Mouse (Mus musculus): ENCODE results near the gene Avpr1b. TPM values are rescaled to one million over a fixed set of nuclear protein-coding genes. Genes with fewer than 3 reads are reported as not detected.
"Not testable (repeated sequence)": the region's sequence is repeated elsewhere in the genome, so short reads cannot be mapped to it uniquely, and the experiment has no call there.

Avpr1b gene
- polyA plus RNA-seq, 1 experiment from 2014 or later = not detected

DNA sequence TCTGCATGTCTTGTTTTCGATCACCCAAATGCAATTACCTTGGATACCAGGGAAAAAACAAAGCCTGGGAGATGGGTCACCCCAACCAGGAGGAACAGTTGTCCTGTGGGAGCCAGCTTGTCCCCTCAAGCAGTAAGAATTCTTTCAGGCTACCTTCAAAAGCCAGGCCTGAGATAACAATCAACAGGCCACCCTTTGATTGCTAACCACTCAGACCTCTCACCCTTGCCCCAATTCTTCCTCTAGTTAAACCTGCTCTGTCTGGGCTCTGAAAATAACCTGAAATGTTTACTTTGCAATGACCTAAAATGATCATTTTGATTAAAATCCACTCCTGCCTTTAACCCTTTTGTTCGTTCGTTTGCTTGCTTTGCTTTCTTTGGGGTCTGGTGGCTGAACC, 24.6 kb downstream of the Avpr1b start:
- Histone ChIP-seq H3K27me3 (replicated peaks) (peaks cover 11% of the 10 kb centered on the region; the same call in 1 of the 2 replicates), H3K4me2 (no peak overlapping the region), H3K4me1 (0 out of 2 replicates have a peak, but pooled peaks cover 5% of the 10 kb centered on the region), H3K36me3 (no peaks in the 10 kb centered on the region), H3K4me3 (no peak overlapping the region), H3K9ac (no peak overlapping the region), H3K9me3 (replicated peaks) (no peaks in the 10 kb centered on the region), H3K27ac (no peak overlapping the region)
- 71% methylated on average over 3 of the region's 3 CpGs for WGBS (ENCODE audit: insufficient replicate concordance)
- ATAC-seq = no peak

DNA sequence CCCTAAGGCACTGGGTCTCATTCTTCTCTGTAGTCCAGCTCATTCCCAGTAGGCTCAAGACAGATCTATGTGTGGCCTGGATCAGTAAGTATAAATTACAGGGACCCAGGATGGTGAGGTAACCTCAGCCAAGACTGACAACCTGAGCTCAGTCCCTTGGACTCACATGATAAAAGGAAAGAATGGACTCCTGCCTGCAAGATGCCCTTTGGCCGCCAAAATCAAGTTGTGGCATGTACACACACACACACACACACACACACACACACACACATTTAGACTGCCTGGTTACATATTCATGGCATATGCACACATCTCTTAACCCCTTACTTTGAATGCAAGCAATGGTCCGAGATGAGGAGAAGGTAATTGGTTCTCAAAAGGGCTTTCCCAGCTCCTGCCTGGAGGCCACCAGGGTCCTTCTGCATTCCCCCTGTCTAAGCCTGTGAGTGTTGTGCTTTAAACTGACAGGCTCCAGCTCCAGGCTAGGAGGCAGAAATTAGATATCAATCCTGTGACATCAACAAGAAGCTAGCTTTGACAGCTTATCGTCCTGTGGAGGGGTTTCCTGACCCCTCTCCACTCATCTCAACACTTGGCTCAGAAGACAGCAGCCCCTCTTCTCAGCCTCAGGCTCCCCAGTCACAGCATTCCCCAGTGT, 25.3 kb downstream of the Avpr1b start:
- Histone ChIP-seq H3K9ac (no peak overlapping the region), H3K9me3 (replicated peaks) (no peaks in the 10 kb centered on the region), H3K36me3 (no peaks in the 10 kb centered on the region), H3K4me3 (no peak overlapping the region), H3K27me3 (replicated peaks) (peaks cover 10% of the 10 kb centered on the region; the same call in 1 of the 2 replicates), H3K27ac (no peak overlapping the region), H3K4me2 (no peak overlapping the region), H3K4me1 (0 out of 2 replicates have a peak, but pooled peaks cover 5% of the 10 kb centered on the region)
- ATAC-seq = no peak
- WGBS (ENCODE audit: insufficient replicate concordance) = 44% methylated on average over 3 of the region's 3 CpGs

DNA sequence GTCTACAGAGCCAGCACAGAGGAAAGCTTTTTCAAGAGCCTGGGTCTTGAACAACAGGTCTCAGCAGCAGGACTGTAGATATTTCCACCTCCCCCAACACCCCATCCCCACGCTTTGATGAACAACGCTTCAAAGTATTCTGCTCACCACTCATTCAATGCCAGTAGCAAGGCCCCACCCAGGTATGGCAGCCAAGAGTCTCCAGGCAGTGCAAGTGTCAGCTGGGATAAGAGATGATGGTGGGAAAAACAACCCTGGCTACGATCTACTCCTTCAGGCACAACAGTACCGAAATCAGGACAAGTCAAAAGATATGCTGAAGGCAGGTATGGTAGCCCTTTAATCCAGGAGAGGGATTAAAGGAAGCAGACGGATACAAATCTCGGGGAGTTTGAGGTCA, 27.2 kb downstream of the Avpr1b start:
- no peak for ATAC-seq

DNA sequence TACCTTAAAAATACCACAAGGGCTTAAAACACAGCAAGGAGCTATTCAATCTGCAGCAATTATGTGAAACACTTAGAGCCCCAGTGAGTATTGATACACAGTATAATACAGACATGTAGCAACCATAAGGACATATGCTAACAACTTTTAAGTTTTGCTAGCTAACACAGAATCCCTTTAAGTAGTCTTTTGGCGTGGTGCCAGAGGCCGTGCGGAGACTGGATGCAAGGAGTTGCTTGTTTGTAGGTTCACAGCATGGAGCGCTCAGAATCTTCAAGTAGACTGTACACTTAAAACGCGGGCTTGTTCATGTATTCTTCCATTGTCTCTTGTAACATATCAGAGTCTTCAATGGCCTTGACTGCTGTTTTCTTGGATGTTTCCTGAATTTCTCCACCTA, 33.2 kb downstream of the Avpr1b start:
- H3K4me2 ChIP-seq; H3K27ac ChIP-seq; ATAC-seq; H3K9ac ChIP-seq; H3K4me3 ChIP-seq; H3K36me3 ChIP-seq; H3K9me3 ChIP-seq (replicated peaks); H3K4me1 ChIP-seq; H3K27me3 ChIP-seq (replicated peaks): not testable (repeated sequence)
- WGBS (ENCODE audit: insufficient replicate concordance) = 86% methylated on average over 6 of the region's 6 CpGs

More for the DNA sequence above, 27.2 kb downstream of the Avpr1b start:
- Histone ChIP-seq H3K4me3 (no peak overlapping the region), H3K4me2 (no peak overlapping the region), H3K27me3 (replicated peaks) (no peaks in the 10 kb centered on the region), H3K27ac (no peak overlapping the region), H3K36me3 (no peaks in the 10 kb centered on the region), H3K4me1 (0 out of 2 replicates have a peak, but pooled peaks cover 5% of the 10 kb centered on the region), H3K9me3 (replicated peaks) (no peaks in the 10 kb centered on the region), H3K9ac (no peak overlapping the region)
- 77% methylated on average over 6 of the region's 6 CpGs for WGBS (ENCODE audit: insufficient replicate concordance)

DNA sequence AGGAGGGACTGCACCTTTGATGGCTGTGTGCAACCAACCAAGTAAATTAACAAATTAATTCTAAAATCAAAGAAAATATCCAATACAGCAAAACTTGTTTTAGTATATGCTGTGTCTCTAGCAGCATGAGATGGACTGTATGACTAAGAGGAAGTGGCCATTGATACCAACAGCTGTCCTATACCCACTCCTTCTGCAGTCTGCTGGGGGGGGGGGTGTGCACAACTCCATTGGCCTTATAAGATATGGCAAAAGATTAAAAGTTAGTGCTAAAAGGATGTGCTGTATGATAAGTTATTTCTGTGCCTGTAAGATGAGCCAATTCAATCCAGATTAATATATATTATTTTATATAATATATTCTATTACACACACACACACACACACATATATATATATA, 35.5 kb downstream of the Avpr1b start:
- ATAC-seq = no peak
- Histone ChIP-seq H3K9me3 (replicated peaks) (no peaks in the 10 kb centered on the region), H3K4me3 (no peak overlapping the region), H3K27me3 (replicated peaks) (no peaks in the 10 kb centered on the region), H3K4me1 (peaks cover 16% of the 10 kb centered on the region), H3K4me2 (no peak overlapping the region), H3K9ac (no peak overlapping the region), H3K36me3 (no peaks in the 10 kb centered on the region), H3K27ac (no peak overlapping the region)

DNA sequence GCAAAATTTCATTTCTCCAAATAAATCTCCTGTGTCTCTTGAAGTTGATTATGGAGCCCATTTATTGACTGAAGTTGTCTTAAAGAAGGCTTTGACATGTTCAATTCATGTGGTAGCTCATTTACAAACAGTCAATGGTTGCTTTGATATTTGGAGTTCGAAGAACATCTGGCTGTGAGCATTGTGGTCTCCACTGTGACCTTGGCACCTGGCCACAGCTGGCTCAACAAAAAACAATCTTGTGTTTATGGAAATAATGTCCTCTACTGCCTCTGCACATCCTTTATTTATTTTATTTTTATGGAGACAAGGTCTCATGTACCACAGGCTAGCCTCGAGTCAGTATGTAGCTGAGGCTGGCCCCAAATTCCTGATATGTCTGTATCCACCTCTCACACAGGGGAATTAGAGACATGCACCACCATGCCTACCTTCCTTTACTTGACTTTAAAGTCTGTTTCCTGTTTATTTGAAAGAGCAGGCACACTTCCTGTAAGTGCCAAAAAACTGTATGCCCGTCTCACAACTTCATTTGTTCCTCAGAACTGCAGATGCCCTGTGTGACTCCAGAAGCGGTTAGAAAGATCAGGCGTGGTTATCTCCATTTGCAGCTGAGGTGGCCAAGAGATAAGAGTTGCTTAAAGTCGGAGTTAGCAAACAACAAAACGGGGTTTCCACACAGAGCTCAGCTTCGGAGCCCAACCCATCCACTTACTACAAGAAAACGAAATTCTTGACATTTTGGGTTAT, 38.9 kb downstream of the Avpr1b start, which contains the start of gene Ctse:
Ctse (plus strand) TSS at position 516 of the 750 bp plus-strand sequence.
- Histone ChIP-seq H3K9me3 (replicated peaks) (0 out of 2 replicates have a peak, but pooled peaks cover 3% of the 10 kb centered on the region), H3K4me2 (peak within 1 kb of the TSS; percentile 60), H3K9ac (peak within 1 kb of the TSS; percentile 67), H3K27me3 (replicated peaks) (no peaks in the 10 kb centered on the region), H3K27ac (peak within 1 kb of the TSS; percentile 90), H3K36me3 (peaks cover 9% of the 10 kb centered on the region), H3K4me1 (peaks cover 23% of the 10 kb centered on the region), H3K4me3 (peak within 1 kb of the TSS; percentile 66)
- peak; percentile 98 for ATAC-seq
- 18% methylated on average over 9 of the region's 9 CpGs for WGBS (ENCODE audit: insufficient replicate concordance)

DNA sequence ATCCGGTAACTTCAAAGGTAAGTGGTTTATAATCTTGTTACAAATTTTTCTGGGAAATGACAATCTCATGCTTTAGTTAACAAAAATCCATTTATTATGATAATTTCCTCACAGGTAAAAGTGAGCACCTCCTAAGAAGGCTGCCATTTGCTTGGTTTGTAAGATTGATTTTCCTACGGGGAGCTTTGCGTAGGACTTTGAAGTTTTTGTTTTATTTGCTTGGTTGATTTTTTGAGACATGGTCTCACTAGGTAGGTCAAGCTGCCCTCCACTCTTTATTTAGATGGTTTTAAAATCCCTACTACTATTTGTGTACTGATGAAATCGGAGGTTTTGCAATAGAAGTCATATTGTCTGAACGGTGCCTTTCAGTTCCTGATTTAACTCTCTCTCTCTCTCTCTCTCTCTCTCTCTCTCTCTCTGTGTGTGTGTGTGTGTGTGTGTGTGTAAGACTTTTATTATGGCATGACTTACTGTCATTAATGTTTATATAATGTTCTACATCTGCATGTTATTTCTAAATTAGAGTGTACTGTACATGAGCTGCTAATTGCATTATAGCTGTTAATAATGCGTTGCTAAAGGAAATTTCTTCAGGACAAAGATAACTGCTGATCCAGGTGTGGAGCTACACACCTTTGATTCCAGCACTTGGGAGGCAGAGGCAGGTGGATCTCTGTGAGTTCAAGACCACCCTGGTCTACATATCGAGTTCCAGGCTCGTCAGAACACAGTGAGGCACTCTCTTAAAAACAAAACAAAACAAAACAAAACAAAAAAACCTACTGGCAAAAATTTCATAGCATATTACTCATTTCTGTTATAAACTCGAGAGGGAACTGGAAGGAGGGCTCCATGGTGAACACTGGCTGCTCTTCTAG, 39.7 kb downstream of the Avpr1b start:
- Histone ChIP-seq H3K9ac (peak overlapping the region; percentile 67), H3K9me3 (replicated peaks) (0 out of 2 replicates have a peak, but pooled peaks cover 3% of the 10 kb centered on the region), H3K36me3 (peaks cover 9% of the 10 kb centered on the region), H3K27ac (peak overlapping the region; percentile 90), H3K4me2 (peak overlapping the region; percentile 60), H3K27me3 (replicated peaks) (no peaks in the 10 kb centered on the region), H3K4me3 (peak overlapping the region; percentile 66), H3K4me1 (peaks cover 23% of the 10 kb centered on the region)
- ATAC-seq = peak; percentile 46
- WGBS (ENCODE audit: insufficient replicate concordance) = 42% methylated on average over 9 of the region's 9 CpGs

DNA sequence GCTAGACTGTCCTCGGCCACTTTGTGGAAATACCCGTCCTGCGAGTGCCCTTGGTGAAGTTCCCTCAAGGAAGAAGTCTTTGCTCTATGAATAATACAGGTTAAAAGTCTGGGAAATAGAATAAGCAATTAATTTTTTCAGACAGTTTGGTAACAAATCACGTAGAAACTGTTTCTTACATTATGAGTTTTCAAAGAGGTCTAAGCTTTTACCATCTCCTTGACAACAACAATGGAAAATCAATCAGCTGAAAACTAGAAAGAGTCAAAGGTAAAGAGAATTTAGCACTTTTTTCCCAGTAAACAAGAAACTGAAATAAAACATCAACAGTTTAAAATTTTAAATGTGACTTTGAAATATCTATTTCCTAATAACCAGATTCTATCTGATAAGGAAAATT, 41.0 kb downstream of the Avpr1b start:
- Histone ChIP-seq H3K4me1 (peaks cover 23% of the 10 kb centered on the region), H3K27me3 (replicated peaks) (no peaks in the 10 kb centered on the region), H3K27ac (no peak overlapping the region), H3K4me2 (peak overlapping the region; percentile 51), H3K4me3 (peak overlapping the region; percentile 32), H3K9ac (no peak overlapping the region), H3K36me3 (peaks cover 12% of the 10 kb centered on the region), H3K9me3 (replicated peaks) (0 out of 2 replicates have a peak, but pooled peaks cover 3% of the 10 kb centered on the region)
- 77% methylated on average over 4 of the region's 4 CpGs for WGBS (ENCODE audit: insufficient replicate concordance)
- no peak for ATAC-seq

DNA sequence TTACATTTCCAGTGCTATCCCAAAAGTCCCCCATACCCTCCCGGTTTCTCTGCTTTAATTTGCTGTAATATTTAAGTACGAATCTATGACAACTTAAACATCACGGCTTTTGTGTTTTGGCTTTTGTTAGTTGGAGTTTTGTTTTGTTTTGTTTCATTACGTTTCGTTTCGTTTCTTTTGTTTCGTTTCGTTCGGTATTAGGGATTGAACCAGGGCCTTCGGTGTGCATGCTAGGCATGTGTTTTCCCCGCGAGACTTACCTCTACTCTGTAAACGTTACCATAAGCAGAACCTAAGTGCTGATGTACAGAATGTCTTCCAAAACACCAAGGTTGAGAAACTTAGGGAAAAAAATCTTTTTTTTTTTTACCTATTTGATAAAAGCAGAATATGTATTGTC, 42.5 kb downstream of the Avpr1b start:
- no peak for ATAC-seq
- no peak overlapping the region for H3K4me2 ChIP-seq
- peaks cover 23% of the 10 kb centered on the region for H3K4me1 ChIP-seq

DNA sequence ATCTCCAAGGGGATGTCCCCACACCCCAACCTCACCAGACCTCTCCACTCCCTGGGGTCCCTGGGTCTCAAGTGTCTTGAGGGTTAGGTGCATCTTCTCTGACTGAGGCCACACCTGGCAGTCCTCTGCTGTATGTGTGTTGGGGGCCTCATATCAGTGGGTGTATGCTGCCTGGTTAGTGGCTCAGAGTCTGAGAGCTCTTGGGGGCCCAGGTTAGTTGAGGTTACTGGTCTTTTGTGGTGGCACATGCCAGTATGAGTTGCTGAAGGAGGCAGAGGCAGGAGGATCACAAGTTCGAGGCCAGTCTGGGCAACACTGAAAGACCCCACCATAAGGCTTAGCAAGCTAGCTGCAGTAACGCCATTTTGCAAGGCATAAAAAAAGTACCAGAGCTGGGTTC, 43.2 kb downstream of the Avpr1b start:
- no peak overlapping the region for H3K4me3 ChIP-seq
- 90% methylated on average over 2 of the region's 2 CpGs for WGBS (ENCODE audit: insufficient replicate concordance)
- no peak overlapping the region for H3K27ac ChIP-seq
- H3K4me2 ChIP-seq = no peak overlapping the region
- H3K27me3 ChIP-seq (replicated peaks) = no peaks in the 10 kb centered on the region
- ATAC-seq = no peak
- 0 out of 2 replicates have a peak, but pooled peaks cover 3% of the 10 kb centered on the region for H3K9me3 ChIP-seq (replicated peaks)
- H3K4me1 ChIP-seq = peaks cover 20% of the 10 kb centered on the region
- peaks cover 17% of the 10 kb centered on the region for H3K36me3 ChIP-seq
- no peak overlapping the region for H3K9ac ChIP-seq

More for the DNA sequence above, 42.5 kb downstream of the Avpr1b start:
- Histone ChIP-seq H3K27ac (no peak overlapping the region), H3K9ac (no peak overlapping the region), H3K36me3 (peaks cover 17% of the 10 kb centered on the region), H3K27me3 (replicated peaks) (no peaks in the 10 kb centered on the region), H3K9me3 (replicated peaks) (0 out of 2 replicates have a peak, but pooled peaks cover 3% of the 10 kb centered on the region), H3K4me3 (no peak overlapping the region)
- 91% methylated on average over 13 of the region's 13 CpGs for WGBS (ENCODE audit: insufficient replicate concordance)

DNA sequence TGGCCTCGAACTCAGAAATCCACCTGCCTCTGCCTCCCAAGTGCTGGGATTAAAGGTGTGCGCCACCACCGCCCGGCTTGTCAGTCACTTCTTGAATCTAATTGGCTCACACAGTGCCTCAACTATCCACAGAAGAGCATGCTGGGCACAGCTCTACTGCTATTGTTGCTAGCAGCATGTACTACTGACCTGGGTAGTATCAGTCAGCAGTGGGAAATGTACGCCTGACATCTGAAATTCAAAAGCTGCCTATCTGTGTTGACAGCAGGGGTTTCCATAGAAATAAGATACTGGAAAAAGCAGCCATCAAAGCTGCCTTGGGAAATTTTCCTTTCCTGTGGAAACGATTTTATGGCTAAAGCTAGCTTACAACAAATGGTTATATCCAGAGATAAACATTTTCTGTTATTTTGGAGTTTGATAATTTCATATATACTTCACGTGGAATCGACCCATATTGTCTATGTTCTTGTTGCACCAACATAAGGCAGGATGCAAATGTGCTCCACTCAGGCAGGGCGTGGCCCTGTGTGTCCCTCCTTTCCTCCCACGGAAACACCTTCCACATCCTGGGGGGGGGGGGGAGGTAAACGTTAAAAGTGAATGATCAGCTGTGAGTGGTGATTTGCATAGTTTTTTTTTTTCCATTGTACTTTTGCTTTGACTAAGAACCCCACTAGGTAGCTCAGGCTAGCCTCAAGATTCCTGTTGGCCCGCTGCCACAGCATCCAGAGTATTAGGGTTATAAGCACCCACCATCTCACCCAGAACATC, 53.8 kb downstream of the Avpr1b start:
- Histone ChIP-seq H3K4me1 (peaks cover 8% of the 10 kb centered on the region; the same call in 1 of the 2 replicates), H3K9me3 (replicated peaks) (no peaks in the 10 kb centered on the region), H3K36me3 (peaks cover 11% of the 10 kb centered on the region), H3K27me3 (replicated peaks) (no peaks in the 10 kb centered on the region), H3K4me3 (no peak overlapping the region), H3K9ac (no peak overlapping the region), H3K27ac (no peak overlapping the region), H3K4me2 (no peak overlapping the region)
- WGBS (ENCODE audit: insufficient replicate concordance) = 69% methylated on average over 12 of the region's 12 CpGs
- no peak for ATAC-seq
